Mouse (Mus musculus) liver, embryonic 15.5 days (tissue): ENCODE data around the gene Plod2. TPM values are rescaled to one million over a fixed set of nuclear protein-coding genes. Genes with fewer than 3 reads are reported as not detected.

Source experiments
- ATAC-seq: fragments of 200-750 bp; cut with Nextera tagmentation; 2 replicates; pipeline ENCODE4 v1.8.0; 2017; ENCODE audit warnings: moderate number of reproducible peaks, mild to moderate bottlenecking, moderate library complexity; ENCODE audit not compliant: insufficient read depth
- H3K27ac ChIP-seq: fragments of 300-500 bp; sonication (generic); replicated peaks from 2 replicates; pipeline ENCODE4 v1.5.1; 2015; ENCODE audit warnings: mild to moderate bottlenecking, inconsistent platforms
- H3K27me3 ChIP-seq: fragments of 300-500 bp; sonication (generic); 2 replicates; pipeline ENCODE4 v1.6.1; 2015; ENCODE audit warnings: mild to moderate bottlenecking, inconsistent platforms
- H3K36me3 ChIP-seq: fragments of 300-500 bp; sonication (generic); replicated peaks from 2 replicates; pipeline ENCODE4 v1.6.1; 2015; ENCODE audit warnings: moderate library complexity, mild to moderate bottlenecking, inconsistent platforms
- H3K4me1 ChIP-seq: fragments of 300-500 bp; sonication (generic); replicated peaks from 2 replicates; pipeline ENCODE4 v1.6.1; 2015; ENCODE audit warnings: inconsistent platforms
- H3K4me2 ChIP-seq: fragments of 300-500 bp; sonication (generic); 2 replicates; pipeline ENCODE4 v1.6.1; 2015; ENCODE audit warnings: moderate library complexity, mild to moderate bottlenecking, inconsistent platforms
- H3K4me3 ChIP-seq: fragments of 300-500 bp; sonication (generic); replicated peaks from 2 replicates; pipeline ENCODE4 v1.5.1; 2015; ENCODE audit warnings: mild to moderate bottlenecking, inconsistent platforms
- H3K9ac ChIP-seq: fragments of 300-500 bp; sonication (generic); 2 replicates; pipeline ENCODE4 v1.6.1; 2015; ENCODE audit warnings: moderate library complexity, mild to moderate bottlenecking, inconsistent platforms
- H3K9me3 ChIP-seq: fragments of 300-500 bp; sonication (generic); replicated peaks from 2 replicates; pipeline ENCODE4 v1.6.1; 2016; ENCODE audit warnings: inconsistent platforms
- WGBS: fragments of 180-500 bp; shearing (Covaris S2); methylation state at CpG from one replicate; pipeline ENCODE4 v1.1.7; 2015; ENCODE audit warnings: mixed read lengths; ENCODE audit not compliant: insufficient replicate concordance; 5-methylcytosine and 5-hydroxymethylcytosine counted together
- polyA plus RNA-seq: library from polyadenylated mRNA; unstranded; fragments of >200 nt; fragmentation: Nextera tagmentation; extraction: Ambion mirVana; gene quantifications from 2 replicates; pipeline ENCODE4 v1.2.1, GENCODE M21; 2015

The Plod2 gene
- polyA plus RNA-seq, 1 experiment from 2014 or later: 2.6 TPM

- Histone ChIP-seq H3K4me2 (no peak overlapping the region), H3K4me3 (no peak overlapping the region), H3K27me3 (no peaks in the 10 kb centered on the region), H3K36me3 (no peaks in the 10 kb centered on the region), H3K27ac (no peak overlapping the region), H3K9me3 (no peaks in the 10 kb centered on the region), H3K4me1 (no peaks in the 10 kb centered on the region), H3K9ac (no peak overlapping the region)
- WGBS: 65% methylated on average over 1 of the region's 1 CpGs
- ATAC-seq: no peak
Measured at GRCm38 (mm10) chr9:92586025-92586424, 44.0 kb downstream of the Plod2 start.

- ATAC-seq: no peak; the same call in 1 of the 2 replicates
- Histone ChIP-seq H3K27ac (no peak overlapping the region), H3K4me3 (no peak overlapping the region), H3K9ac (no peak overlapping the region), H3K36me3 (no peaks in the 10 kb centered on the region), H3K4me1 (no peaks in the 10 kb centered on the region), H3K27me3 (no peaks in the 10 kb centered on the region), H3K9me3 (no peaks in the 10 kb centered on the region), H3K4me2 (no peak overlapping the region)
- 79% methylated on average over 8 of the region's 8 CpGs for WGBS
Measured at GRCm38 (mm10) chr9:92587391-92587790, 45.4 kb downstream of the Plod2 start.

GRCm38 (mm10) chr9:92588226-92588625 is 46.2 kb downstream of the Plod2 start:
- Histone ChIP-seq H3K9me3 (no peaks in the 10 kb centered on the region), H3K27ac (no peak overlapping the region), H3K4me1 (no peaks in the 10 kb centered on the region), H3K27me3 (no peaks in the 10 kb centered on the region), H3K4me3 (no peak overlapping the region), H3K4me2 (no peak overlapping the region), H3K36me3 (no peaks in the 10 kb centered on the region), H3K9ac (no peak overlapping the region)
- ATAC-seq: no peak
- WGBS: 56% methylated on average over 1 of the region's 1 CpGs

- no peak for ATAC-seq
- no peak overlapping the region for H3K9ac ChIP-seq
- H3K36me3 ChIP-seq: no peaks in the 10 kb centered on the region
- H3K4me2 ChIP-seq: no peak overlapping the region
- no peaks in the 10 kb centered on the region for H3K9me3 ChIP-seq
- no peak overlapping the region for H3K27ac ChIP-seq
- H3K4me3 ChIP-seq: no peak overlapping the region
- no peaks in the 10 kb centered on the region for H3K27me3 ChIP-seq
- no peaks in the 10 kb centered on the region for H3K4me1 ChIP-seq
- WGBS: 65% methylated on average over 5 of the region's 5 CpGs
Measured at GRCm38 (mm10) chr9:92589021-92589420, 47.0 kb downstream of the Plod2 start.

DNA sequence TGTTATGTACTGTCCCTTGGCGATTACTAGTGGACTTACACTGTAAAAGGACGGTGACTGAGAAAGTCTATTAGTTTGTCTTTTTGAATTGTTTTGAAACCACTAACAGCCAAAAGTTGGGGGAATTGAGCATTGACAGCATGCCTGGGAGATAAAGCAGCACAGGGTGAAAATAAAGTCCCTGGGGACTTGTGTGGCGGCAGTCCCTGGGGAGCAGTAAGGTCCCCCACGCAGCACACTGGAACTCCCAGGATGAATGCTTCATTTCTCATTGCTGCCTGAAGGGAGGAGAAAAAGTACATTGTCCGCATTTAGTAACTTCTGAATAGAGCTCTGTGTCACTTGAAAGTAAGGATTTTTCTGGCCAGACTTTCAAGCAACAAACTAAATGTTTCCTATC is 49.5 kb downstream of the Plod2 start:
- no peaks in the 10 kb centered on the region for H3K36me3 ChIP-seq
- H3K9me3 ChIP-seq: no peaks in the 10 kb centered on the region
- no peaks in the 10 kb centered on the region for H3K4me1 ChIP-seq
- H3K4me3 ChIP-seq: no peak overlapping the region
- H3K9ac ChIP-seq: no peak overlapping the region
- no peaks in the 10 kb centered on the region for H3K27me3 ChIP-seq
- no peak overlapping the region for H3K27ac ChIP-seq
- no peak for ATAC-seq
- H3K4me2 ChIP-seq: no peak overlapping the region
- WGBS: 71% methylated on average over 5 of the region's 5 CpGs

DNA sequence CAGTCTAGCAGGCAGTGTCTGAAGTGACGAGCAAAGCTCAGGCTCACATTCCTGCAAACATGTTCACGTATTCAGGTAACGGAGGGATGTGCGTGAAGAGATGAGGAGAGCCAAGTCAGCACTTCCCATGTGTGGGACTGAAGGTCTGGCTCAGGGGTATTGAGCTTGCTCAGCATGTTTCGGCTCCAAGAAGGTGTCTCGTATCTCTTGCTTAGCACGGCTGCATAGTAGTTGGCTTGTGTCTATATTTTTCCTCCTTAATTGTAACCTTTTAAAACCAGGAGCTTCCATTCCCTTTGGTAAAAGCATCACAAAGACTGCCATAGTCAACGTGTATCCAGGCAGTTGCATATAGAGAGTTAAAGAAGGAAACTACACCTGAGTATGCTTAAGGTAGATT is 50.7 kb downstream of the Plod2 start:
- ATAC-seq: no peak
- no peak overlapping the region for H3K4me3 ChIP-seq

GRCm38 (mm10) chr9:92594491-92594890 is 52.5 kb downstream of the Plod2 start:
- 68% methylated on average over 6 of the region's 6 CpGs for WGBS
- H3K36me3 ChIP-seq: no peaks in the 10 kb centered on the region
- no peak for ATAC-seq

More for the DNA sequence above, 50.7 kb downstream of the Plod2 start:
- H3K4me1 ChIP-seq: no peaks in the 10 kb centered on the region
- no peaks in the 10 kb centered on the region for H3K36me3 ChIP-seq
- WGBS: 71% methylated on average over 8 of the region's 8 CpGs
- no peaks in the 10 kb centered on the region for H3K9me3 ChIP-seq
- no peak overlapping the region for H3K9ac ChIP-seq
- no peaks in the 10 kb centered on the region for H3K27me3 ChIP-seq
- H3K4me2 ChIP-seq: no peak overlapping the region
- no peak overlapping the region for H3K27ac ChIP-seq

GRCm38 (mm10) chr9:92595296-92595695 is 53.3 kb downstream of the Plod2 start:
- Histone ChIP-seq H3K4me3 (no peak overlapping the region), H3K27me3 (no peaks in the 10 kb centered on the region), H3K9ac (no peak overlapping the region), H3K4me1 (no peaks in the 10 kb centered on the region), H3K27ac (no peak overlapping the region), H3K4me2 (no peak overlapping the region), H3K36me3 (no peaks in the 10 kb centered on the region), H3K9me3 (no peaks in the 10 kb centered on the region)
- WGBS: 69% methylated on average over 4 of the region's 4 CpGs
- ATAC-seq: no peak

More at GRCm38 (mm10) chr9:92594491-92594890, 52.5 kb downstream of the Plod2 start:
- no peaks in the 10 kb centered on the region for H3K27me3 ChIP-seq
- H3K4me1 ChIP-seq: no peaks in the 10 kb centered on the region
- no peak overlapping the region for H3K4me3 ChIP-seq
- no peak overlapping the region for H3K27ac ChIP-seq
- H3K9me3 ChIP-seq: no peaks in the 10 kb centered on the region
- no peak overlapping the region for H3K9ac ChIP-seq
- H3K4me2 ChIP-seq: no peak overlapping the region

GRCm38 (mm10) chr9:92596916-92597547 is 55.0 kb downstream of the Plod2 start:
- no peaks in the 10 kb centered on the region for H3K9me3 ChIP-seq
- H3K4me3 ChIP-seq: no peak overlapping the region
- H3K4me2 ChIP-seq: no peak overlapping the region
- no peak overlapping the region for H3K9ac ChIP-seq
- H3K27me3 ChIP-seq: no peaks in the 10 kb centered on the region
- H3K36me3 ChIP-seq: no peaks in the 10 kb centered on the region
- H3K4me1 ChIP-seq: no peaks in the 10 kb centered on the region
- H3K27ac ChIP-seq: no peak overlapping the region
- 78% methylated on average over 9 of the region's 9 CpGs for WGBS
- ATAC-seq: no peak

DNA sequence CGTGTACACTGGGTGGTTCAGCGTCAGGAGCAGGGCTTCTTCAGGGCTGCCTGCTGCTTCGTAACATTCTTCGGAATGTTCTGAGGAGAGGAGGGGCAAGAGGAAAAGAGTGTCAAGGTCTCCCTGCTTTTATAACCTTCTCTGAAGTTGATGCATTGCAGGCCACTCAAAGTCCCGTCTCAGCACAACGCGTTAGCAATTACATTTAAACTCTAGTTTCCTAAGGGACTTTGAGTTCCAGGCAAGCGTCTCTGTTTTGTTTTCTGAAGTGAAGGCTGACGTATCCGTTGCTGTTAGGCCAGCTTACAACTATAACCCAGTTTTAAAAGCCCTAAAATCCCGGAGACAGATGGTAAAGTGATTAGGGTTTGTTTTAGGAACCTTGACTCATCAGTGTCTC is 55.8 kb downstream of the Plod2 start:
- no peak overlapping the region for H3K27ac ChIP-seq
- no peaks in the 10 kb centered on the region for H3K27me3 ChIP-seq
- ATAC-seq: no peak
- H3K9me3 ChIP-seq: no peaks in the 10 kb centered on the region
- H3K4me1 ChIP-seq: no peaks in the 10 kb centered on the region
- H3K4me3 ChIP-seq: no peak overlapping the region
- no peak overlapping the region for H3K4me2 ChIP-seq
- 65% methylated on average over 11 of the region's 11 CpGs for WGBS
- no peaks in the 10 kb centered on the region for H3K36me3 ChIP-seq
- no peak overlapping the region for H3K9ac ChIP-seq

DNA sequence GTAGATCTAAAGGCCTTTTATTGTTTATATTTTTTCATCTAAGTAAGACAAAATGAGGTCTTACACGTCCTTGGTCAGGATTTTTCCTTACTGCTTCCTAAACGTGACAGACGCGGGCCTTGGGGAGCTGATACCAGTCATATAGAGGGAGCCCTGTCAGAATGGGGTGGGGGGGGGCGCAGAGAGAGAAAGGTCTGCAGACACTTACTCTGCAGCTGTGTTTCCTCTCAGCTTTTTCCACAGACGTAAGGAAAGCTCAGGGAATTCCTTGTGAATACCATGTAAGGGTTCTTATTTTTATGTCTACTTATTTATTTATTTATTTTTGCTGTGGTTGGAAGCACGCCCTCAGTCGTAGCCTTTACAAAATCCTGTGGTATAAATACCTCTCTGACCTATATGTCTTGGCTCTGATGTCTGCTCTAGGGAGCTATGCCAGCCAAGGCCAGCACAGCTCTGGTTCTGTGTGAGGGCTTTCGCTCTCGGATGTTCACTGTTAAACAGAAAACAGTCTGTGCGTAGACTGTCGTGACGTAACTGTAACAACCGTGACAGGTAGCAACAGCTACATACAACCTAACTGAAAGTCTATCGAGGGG is 58.0 kb downstream of the Plod2 start:
- no peak for ATAC-seq
- H3K36me3 ChIP-seq: no peaks in the 10 kb centered on the region
- 77% methylated on average over 15 of the region's 15 CpGs for WGBS

GRCm38 (mm10) chr9:92601551-92601950 is 59.5 kb downstream of the Plod2 start:
- no peak overlapping the region for H3K9ac ChIP-seq
- no peak for ATAC-seq
- H3K9me3 ChIP-seq: no peaks in the 10 kb centered on the region
- 70% methylated on average over 5 of the region's 5 CpGs for WGBS
- H3K4me1 ChIP-seq: no peaks in the 10 kb centered on the region
- H3K27ac ChIP-seq: no peak overlapping the region
- no peak overlapping the region for H3K4me3 ChIP-seq
- H3K4me2 ChIP-seq: no peak overlapping the region
- no peaks in the 10 kb centered on the region for H3K27me3 ChIP-seq
- no peaks in the 10 kb centered on the region for H3K36me3 ChIP-seq

More for the DNA sequence above, 58.0 kb downstream of the Plod2 start:
- Histone ChIP-seq H3K9me3 (no peaks in the 10 kb centered on the region), H3K4me3 (no peak overlapping the region), H3K4me2 (no peak overlapping the region), H3K9ac (no peak overlapping the region), H3K27me3 (no peaks in the 10 kb centered on the region), H3K27ac (no peak overlapping the region), H3K4me1 (no peaks in the 10 kb centered on the region)
